Mouse (Mus musculus): ENCODE results near the gene Adprm. TPM values are rescaled to one million over a fixed set of nuclear protein-coding genes. Genes with fewer than 3 reads are reported as not detected.
A peak's percentile ranks its signal among the peaks of the same experiment; 100 is the strongest.
"Not testable (repeated sequence)": the region's sequence is repeated elsewhere in the genome, so short reads cannot be mapped to it uniquely, and the experiment has no call there.

The Adprm gene
- polyA plus RNA-seq, 1 experiment from 2014 or later: 18.5 TPM

- H3K4me1 ChIP-seq (replicated peaks; ENCODE audit: control insufficient read depth, insufficient read depth, low read length): peaks cover 3% of the 10 kb centered on the region; the same call in 1 of the 2 replicates
- H3K27me3 ChIP-seq (replicated peaks; ENCODE audit: control insufficient read depth, insufficient read depth, low read length): peaks cover 2% of the 10 kb centered on the region; the same call in 1 of the 2 replicates
- no peak overlapping the region for H3K4me3 ChIP-seq (ENCODE audit: low read depth, low read length)
- no peak for DNase-seq (ENCODE audit: low spot score)
- H3K9ac ChIP-seq (ENCODE audit: low read depth, low read length): no peak overlapping the region; the same call in 1 of the 2 replicates
- WGBS: 38% methylated on average over 6 of the region's 6 CpGs
- no peaks in the 10 kb centered on the region for H3K9me3 ChIP-seq (ENCODE audit: control insufficient read depth, low read length)
- H3K27ac ChIP-seq (ENCODE audit: low read depth, low read length): no peak overlapping the region
- no peak for ATAC-seq (replicated peaks; ENCODE audit: low FRiP score)
- H3K36me3 ChIP-seq (ENCODE audit: control insufficient read depth, insufficient read depth, low read length): no peaks in the 10 kb centered on the region
- peak overlapping the region; percentile 56 for H3K4me2 ChIP-seq
Measured at GRCm38 (mm10) chr11:67023802-67024340, 28.5 kb downstream of the Adprm start.

DNA sequence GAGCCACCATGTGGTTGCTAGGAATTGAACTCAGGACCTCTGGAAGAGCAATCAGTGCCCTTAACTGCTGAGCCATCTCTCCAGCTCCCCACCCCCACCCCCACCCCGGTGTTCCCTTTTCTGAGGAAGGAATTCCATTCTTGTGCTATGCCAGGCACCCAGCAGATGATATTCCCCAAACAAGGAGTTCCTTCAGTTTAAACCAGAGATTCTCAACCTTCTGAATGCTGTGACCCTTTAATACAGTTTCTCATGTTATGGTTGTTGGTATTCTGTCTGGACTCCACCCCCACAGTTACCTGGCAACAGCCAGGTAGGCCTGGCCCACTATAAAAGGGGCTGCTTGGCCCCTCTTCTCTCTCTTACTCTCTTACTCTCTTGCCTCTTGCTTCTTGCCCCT, 29.2 kb downstream of the Adprm start:
- H3K4me2 ChIP-seq; H3K36me3 ChIP-seq (ENCODE audit: control insufficient read depth, insufficient read depth, low read length); H3K9ac ChIP-seq (ENCODE audit: low read depth, low read length); H3K27ac ChIP-seq (ENCODE audit: low read depth, low read length); H3K4me3 ChIP-seq (ENCODE audit: low read depth, low read length); H3K27me3 ChIP-seq (replicated peaks; ENCODE audit: control insufficient read depth, insufficient read depth, low read length); H3K4me1 ChIP-seq (replicated peaks; ENCODE audit: control insufficient read depth, insufficient read depth, low read length); H3K9me3 ChIP-seq (ENCODE audit: control insufficient read depth, low read length); DNase-seq (ENCODE audit: low spot score); ATAC-seq (replicated peaks; ENCODE audit: low FRiP score): not testable (repeated sequence)
- WGBS: 71% methylated on average over 1 of the region's 1 CpGs

- no peak overlapping the region for H3K4me3 ChIP-seq (ENCODE audit: low read depth, low read length)
- no peaks in the 10 kb centered on the region for H3K9me3 ChIP-seq (ENCODE audit: control insufficient read depth, low read length)
- H3K4me1 ChIP-seq (replicated peaks; ENCODE audit: control insufficient read depth, insufficient read depth, low read length): peaks cover 3% of the 10 kb centered on the region; the same call in 1 of the 2 replicates
- peaks cover 2% of the 10 kb centered on the region for H3K27me3 ChIP-seq (replicated peaks; ENCODE audit: control insufficient read depth, insufficient read depth, low read length)
- ATAC-seq (replicated peaks; ENCODE audit: low FRiP score) (no peak), DNase-seq (ENCODE audit: low spot score) (no peak)
- 86% methylated on average over 13 of the region's 13 CpGs for WGBS
- no peak overlapping the region for H3K9ac ChIP-seq (ENCODE audit: low read depth, low read length)
- H3K27ac ChIP-seq (ENCODE audit: low read depth, low read length): no peak overlapping the region
- no peaks in the 10 kb centered on the region for H3K36me3 ChIP-seq (ENCODE audit: control insufficient read depth, insufficient read depth, low read length)
- no peak overlapping the region for H3K4me2 ChIP-seq
Measured at GRCm38 (mm10) chr11:67022354-67023115, 29.9 kb downstream of the Adprm start.

- no peak overlapping the region for H3K27ac ChIP-seq (ENCODE audit: low read depth, low read length)
- peak overlapping the region; percentile 43 for H3K4me2 ChIP-seq
- H3K4me3 ChIP-seq (ENCODE audit: low read depth, low read length): no peak overlapping the region
- 4% methylated on average over 12 of the region's 12 CpGs for WGBS
- DNase-seq (ENCODE audit: low spot score) (peak; percentile 55), ATAC-seq (replicated peaks; ENCODE audit: low FRiP score) (no peak)
- peaks cover 3% of the 10 kb centered on the region; the same call in 1 of the 2 replicates for H3K4me1 ChIP-seq (replicated peaks; ENCODE audit: control insufficient read depth, insufficient read depth, low read length)
- no peak overlapping the region for H3K9ac ChIP-seq (ENCODE audit: low read depth, low read length)
- no peaks in the 10 kb centered on the region for H3K36me3 ChIP-seq (ENCODE audit: control insufficient read depth, insufficient read depth, low read length)
- H3K9me3 ChIP-seq (ENCODE audit: control insufficient read depth, low read length): no peaks in the 10 kb centered on the region
- H3K27me3 ChIP-seq (replicated peaks; ENCODE audit: control insufficient read depth, insufficient read depth, low read length): peaks cover 2% of the 10 kb centered on the region
Measured at GRCm38 (mm10) chr11:67020948-67021347, 31.4 kb downstream of the Adprm start.

DNA sequence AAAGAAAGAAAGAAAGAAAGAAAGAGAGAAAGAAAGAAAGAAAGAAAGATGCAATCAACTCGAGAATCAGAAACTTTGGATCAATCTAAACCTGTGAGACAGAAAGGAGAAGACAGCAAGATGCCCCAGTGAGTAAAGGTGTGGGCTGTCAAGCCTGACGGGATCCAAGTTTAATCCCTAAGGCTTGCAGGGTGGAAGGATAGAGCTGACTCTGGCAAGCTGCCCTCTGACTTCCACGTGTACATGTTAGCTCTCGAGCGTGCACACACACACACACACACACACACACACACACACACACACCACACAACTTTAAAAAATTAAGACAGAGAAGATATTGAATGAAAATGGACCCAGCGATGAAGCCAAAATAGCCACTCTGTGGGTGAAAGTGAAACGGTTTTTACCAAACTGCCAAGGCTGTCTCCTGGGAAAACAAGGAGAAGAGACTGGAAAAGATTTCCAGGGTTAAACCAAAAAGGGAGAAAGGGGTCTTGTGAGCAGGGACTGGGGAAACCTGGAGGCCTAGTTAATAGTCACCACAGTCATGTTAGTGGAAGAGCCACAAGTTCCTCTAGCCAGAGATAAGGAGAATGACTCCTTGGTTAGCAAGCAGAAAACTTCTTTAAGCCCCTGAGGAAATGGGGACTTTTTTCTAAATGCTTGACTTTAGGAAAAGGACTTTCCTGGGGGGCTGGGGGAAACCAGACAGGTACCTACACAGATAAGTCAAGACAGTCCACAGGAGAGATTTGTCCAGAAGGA, 32.5 kb downstream of the Adprm start:
- WGBS: 47% methylated on average over 7 of the region's 7 CpGs
- Histone ChIP-seq H3K27me3 (replicated peaks; ENCODE audit: control insufficient read depth, insufficient read depth, low read length) (peaks cover 2% of the 10 kb centered on the region), H3K4me3 (ENCODE audit: low read depth, low read length) (no peak overlapping the region), H3K27ac (ENCODE audit: low read depth, low read length) (no peak overlapping the region), H3K9me3 (ENCODE audit: control insufficient read depth, low read length) (no peaks in the 10 kb centered on the region), H3K4me1 (replicated peaks; ENCODE audit: control insufficient read depth, insufficient read depth, low read length) (peaks cover 3% of the 10 kb centered on the region; the same call in 1 of the 2 replicates), H3K9ac (ENCODE audit: low read depth, low read length) (no peak overlapping the region), H3K4me2 (no peak overlapping the region), H3K36me3 (ENCODE audit: control insufficient read depth, insufficient read depth, low read length) (no peaks in the 10 kb centered on the region)
- DNase-seq (ENCODE audit: low spot score) (no peak), ATAC-seq (replicated peaks; ENCODE audit: low FRiP score) (no peak)

- 8% methylated on average over 12 of the region's 12 CpGs for WGBS
- Histone ChIP-seq H3K27ac (ENCODE audit: low read depth, low read length) (no peak overlapping the region), H3K36me3 (ENCODE audit: control insufficient read depth, insufficient read depth, low read length) (no peaks in the 10 kb centered on the region), H3K4me1 (replicated peaks; ENCODE audit: control insufficient read depth, insufficient read depth, low read length) (peaks cover 3% of the 10 kb centered on the region; the same call in 1 of the 2 replicates), H3K9ac (ENCODE audit: low read depth, low read length) (no peak overlapping the region), H3K9me3 (ENCODE audit: control insufficient read depth, low read length) (no peaks in the 10 kb centered on the region), H3K4me3 (ENCODE audit: low read depth, low read length) (no peak overlapping the region), H3K27me3 (replicated peaks; ENCODE audit: control insufficient read depth, insufficient read depth, low read length) (peaks cover 2% of the 10 kb centered on the region), H3K4me2 (no peak overlapping the region)
- ATAC-seq (replicated peaks; ENCODE audit: low FRiP score) (no peak), DNase-seq (ENCODE audit: low spot score) (no peak)
Measured at GRCm38 (mm10) chr11:67017801-67018591, 34.4 kb downstream of the Adprm start.

DNA sequence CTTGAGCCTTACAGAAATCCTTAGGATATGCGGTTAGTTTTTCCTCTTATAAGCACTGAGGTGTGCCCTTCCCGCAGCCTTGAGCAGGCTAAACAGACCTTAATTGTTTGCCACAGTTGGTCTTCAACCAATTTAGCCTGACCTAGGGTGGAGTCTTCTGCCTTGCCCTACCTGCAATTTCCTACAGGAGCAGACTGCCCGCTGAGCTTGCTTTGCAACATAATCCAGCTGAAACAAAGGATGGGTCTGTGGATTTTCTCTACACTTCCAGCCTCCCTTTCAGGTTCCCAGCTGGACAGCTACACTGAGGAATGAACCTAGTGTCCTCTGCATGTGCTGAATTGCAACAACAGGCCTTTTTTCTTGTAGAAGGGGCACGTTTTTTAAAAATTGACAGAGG, 40.8 kb downstream of the Adprm start:
- ATAC-seq (replicated peaks; ENCODE audit: low FRiP score) (no peak), DNase-seq (ENCODE audit: low spot score) (no peak)
- WGBS: 51% methylated on average over 4 of the region's 4 CpGs

GRCm38 (mm10) chr11:67010430-67010829, 42.0 kb downstream of the Adprm start:
- H3K27ac ChIP-seq (ENCODE audit: low read depth, low read length): no peak overlapping the region
- H3K4me1 ChIP-seq (replicated peaks; ENCODE audit: control insufficient read depth, insufficient read depth, low read length): no peaks in the 10 kb centered on the region
- WGBS: 10% methylated on average over 8 of the region's 8 CpGs
- ATAC-seq (replicated peaks; ENCODE audit: low FRiP score): no peak
- H3K4me2 ChIP-seq: no peak overlapping the region
- no peak for DNase-seq (ENCODE audit: low spot score)
- no peaks in the 10 kb centered on the region for H3K27me3 ChIP-seq (replicated peaks; ENCODE audit: control insufficient read depth, insufficient read depth, low read length)
- H3K4me3 ChIP-seq (ENCODE audit: low read depth, low read length): no peak overlapping the region
- no peaks in the 10 kb centered on the region for H3K36me3 ChIP-seq (ENCODE audit: control insufficient read depth, insufficient read depth, low read length)
- H3K9me3 ChIP-seq (ENCODE audit: control insufficient read depth, low read length): no peaks in the 10 kb centered on the region
- no peak overlapping the region for H3K9ac ChIP-seq (ENCODE audit: low read depth, low read length)

More for the DNA sequence above, 40.8 kb downstream of the Adprm start:
- Histone ChIP-seq H3K4me2 (no peak overlapping the region), H3K4me3 (ENCODE audit: low read depth, low read length) (no peak overlapping the region), H3K36me3 (ENCODE audit: control insufficient read depth, insufficient read depth, low read length) (no peaks in the 10 kb centered on the region), H3K9ac (ENCODE audit: low read depth, low read length) (no peak overlapping the region), H3K4me1 (replicated peaks; ENCODE audit: control insufficient read depth, insufficient read depth, low read length) (no peaks in the 10 kb centered on the region), H3K27me3 (replicated peaks; ENCODE audit: control insufficient read depth, insufficient read depth, low read length) (no peaks in the 10 kb centered on the region), H3K27ac (ENCODE audit: low read depth, low read length) (no peak overlapping the region), H3K9me3 (ENCODE audit: control insufficient read depth, low read length) (no peaks in the 10 kb centered on the region)
